In genomic region chr2:33636117-33636521, GRCm38 (mm10) we compare ENCODE assay signal across 12 mouse cellular contexts. TPM values are rescaled to one million over a fixed set of nuclear protein-coding genes. Genes with fewer than 3 reads are reported as not detected.
DNase-seq lines count a peak whose midpoint lies in the region; ATAC-seq and TF ChIP-seq lines count a peak whose summit lies in the region.
"Had no signal": no experiment of that assay in that cellular context is flagged by ENCODE, and none has a peak within 500 bp of the region (broad histone marks: within the 10 kb centered on the region; RNA-seq: fewer than 3 reads in every experiment).

No protein-coding gene starts in this region.

- ATAC-seq in intestine, postnatal 0 days, result no peak
- no peak for ATAC-seq in intestine, embryonic 16.5 days
- ATAC-seq in embryonic facial prominence, embryonic 15.5 days (ENCODE audit: insufficient number of reproducible peaks, low FRiP score, low TSS enrichment, low read depth), result no peak
- no peak for ATAC-seq in midbrain, embryonic 11.5 days (ENCODE audit: low FRiP score)

- H3K4me2 ChIP-seq in intestine, postnatal 0 days (replicated peaks; ENCODE audit: low read depth), result no peak overlapping the region
- no peak overlapping the region for H3K4me2 ChIP-seq in intestine, embryonic 16.5 days (ENCODE audit: low read depth, low read length)
- peak overlapping the region; percentile 21 for H3K4me2 ChIP-seq in embryonic facial prominence, embryonic 15.5 days (replicated peaks)
- peak overlapping the region; percentile 38 for H3K4me2 ChIP-seq in midbrain, embryonic 11.5 days

- no peaks in the 10 kb centered on the region for H3K36me3 ChIP-seq in intestine, postnatal 0 days (ENCODE audit: control insufficient read depth, insufficient read depth)
- no peaks in the 10 kb centered on the region for H3K36me3 ChIP-seq in intestine, embryonic 16.5 days (ENCODE audit: control insufficient read depth, insufficient read depth, low read length)
- H3K36me3 ChIP-seq in embryonic facial prominence, embryonic 15.5 days, result no peaks in the 10 kb centered on the region
- no peaks in the 10 kb centered on the region for H3K36me3 ChIP-seq in midbrain, embryonic 11.5 days (ENCODE audit: control insufficient read depth, insufficient read depth, low read length)

- no peak overlapping the region for H3K27ac ChIP-seq in intestine, postnatal 0 days (ENCODE audit: low read depth, low read length)
- no peak overlapping the region for H3K27ac ChIP-seq in intestine, embryonic 16.5 days (ENCODE audit: low read length)
- H3K27ac ChIP-seq in embryonic facial prominence, embryonic 15.5 days (replicated peaks), result no peak overlapping the region
- no peak overlapping the region for H3K27ac ChIP-seq in midbrain, embryonic 11.5 days (ENCODE audit: low read depth, low read length)

- no peak for TF ChIP-seq CTCF in intestine, postnatal 0 days (IDR thresholded peaks at IDR 0.05; ENCODE audit: low read depth)

- H3K9ac ChIP-seq in intestine, postnatal 0 days (ENCODE audit: low read depth, low read length), result no peak overlapping the region
- H3K9ac ChIP-seq in intestine, embryonic 16.5 days (ENCODE audit: low read depth, low read length), result no peak overlapping the region
- H3K9ac ChIP-seq in embryonic facial prominence, embryonic 15.5 days, result no peak overlapping the region
- H3K9ac ChIP-seq in midbrain, embryonic 11.5 days (ENCODE audit: low read length), result peak overlapping the region; percentile 37

- 0 out of 2 replicates have a peak, but pooled peaks cover 4% of the 10 kb centered on the region for H3K4me1 ChIP-seq in intestine, postnatal 0 days (replicated peaks; ENCODE audit: control insufficient read depth, insufficient read depth, low read length)
- H3K4me1 ChIP-seq in intestine, embryonic 16.5 days (ENCODE audit: control insufficient read depth, insufficient read depth, low read length), result peaks cover 19% of the 10 kb centered on the region
- peaks cover 43% of the 10 kb centered on the region for H3K4me1 ChIP-seq in embryonic facial prominence, embryonic 15.5 days
- H3K4me1 ChIP-seq in midbrain, embryonic 11.5 days (ENCODE audit: control insufficient read depth, insufficient read depth, low read length), result peaks cover 20% of the 10 kb centered on the region

- peaks cover 100% of the 10 kb centered on the region for H3K27me3 ChIP-seq in intestine, postnatal 0 days (replicated peaks; ENCODE audit: control insufficient read depth, insufficient read depth, low read length)
- H3K27me3 ChIP-seq in intestine, embryonic 16.5 days (replicated peaks; ENCODE audit: control insufficient read depth, insufficient read depth, low read length), result peaks cover 89% of the 10 kb centered on the region
- peaks cover 98% of the 10 kb centered on the region for H3K27me3 ChIP-seq in embryonic facial prominence, embryonic 15.5 days
- peaks cover 98% of the 10 kb centered on the region for H3K27me3 ChIP-seq in midbrain, embryonic 11.5 days (ENCODE audit: control insufficient read depth, insufficient read depth, low read length)

- peak overlapping the region; percentile 3; the same call in 1 of the 2 replicates for H3K4me3 ChIP-seq in intestine, postnatal 0 days (ENCODE audit: low read depth, low read length)
- no peak overlapping the region for H3K4me3 ChIP-seq in intestine, embryonic 16.5 days (ENCODE audit: low read length)
- H3K4me3 ChIP-seq in embryonic facial prominence, embryonic 15.5 days (replicated peaks), result peak overlapping the region; percentile 16; the same call in 1 of the 2 replicates
- H3K4me3 ChIP-seq in midbrain, embryonic 11.5 days (ENCODE audit: low read depth, low read length), result peak overlapping the region; percentile 18; the same call in 1 of the 2 replicates

- peak; percentile 47 for DNase-seq in R1 (ENCODE audit: low read depth, low spot score)
- DNase-seq in midbrain, embryonic 11.5 days (ENCODE audit: low spot score, missing footprints), result peak; percentile 97
- no peak for DNase-seq in testis, postnatal 10 days (ENCODE audit: low spot score)
- DNase-seq in adrenal gland, postnatal 25 days, result no peak
- no peak for DNase-seq in left cerebral cortex, adult 11 months (ENCODE audit: low spot score)
- DNase-seq: cerebellum, adult 11 months; gastrocnemius, postnatal 36 days; thymus, postnatal 14 days had no signal

- WGBS in intestine, postnatal 0 days, result 2% methylated on average over 21 of the region's 21 CpGs
- WGBS in intestine, embryonic 16.5 days, result 1% methylated on average over 21 of the region's 21 CpGs
- WGBS in embryonic facial prominence, embryonic 15.5 days, result 4% methylated on average over 21 of the region's 21 CpGs
- under 1% methylated on average over 21 of the region's 21 CpGs for WGBS in midbrain, embryonic 11.5 days

- no peaks in the 10 kb centered on the region for H3K9me3 ChIP-seq in intestine, postnatal 0 days (ENCODE audit: control insufficient read depth)
- no peaks in the 10 kb centered on the region for H3K9me3 ChIP-seq in intestine, embryonic 16.5 days (ENCODE audit: control insufficient read depth, low read length)
- H3K9me3 ChIP-seq in embryonic facial prominence, embryonic 15.5 days (replicated peaks), result no peaks in the 10 kb centered on the region
- H3K9me3 ChIP-seq in midbrain, embryonic 11.5 days (ENCODE audit: control insufficient read depth, low read length), result no peaks in the 10 kb centered on the region

RNA-seq across cellular contexts. Expression of gene Lmx1b, which starts 4.2 kb away (rescaled TPM):
- polyA plus RNA-seq in intestine, postnatal 0 days (2015; fragmentation: Nextera tagmentation; extraction: Ambion mirVana), result not detected in 2 replicates
- polyA plus RNA-seq in intestine, embryonic 16.5 days (2015; fragmentation: Nextera tagmentation; extraction: Ambion mirVana), result 0.04 TPM in 1 of 2 replicates, not detected in the other
- polyA plus RNA-seq in embryonic facial prominence, embryonic 15.5 days (2015; fragmentation: Nextera tagmentation; extraction: Ambion mirVana), result 0.59 and 0.67 TPM in 2 replicates
- 2.0 and 2.2 TPM in 2 replicates for polyA plus RNA-seq in midbrain, embryonic 11.5 days (2014; fragmentation: Nextera tagmentation; extraction: Ambion mirVana)
- 0.15 TPM in 1 of 2 replicates, not detected in the other for total RNA-seq in adrenal gland, postnatal 25 days (2021)
- polyA plus RNA-seq: spleen, adult 2 months had no signal

Comparison
In these comparisons a context has a peak if more than half of its experiments do, and no peak if none do; other contexts are left out.
1. H3K4me2 ChIP-seq: peak in embryonic facial prominence, embryonic 15.5 days (single experiment) and midbrain, embryonic 11.5 days (single experiment); none in intestine, postnatal 0 days (single experiment) and intestine, embryonic 16.5 days (single experiment).
2. DNase-seq: peak in R1 (single experiment) and midbrain, embryonic 11.5 days (single experiment); none in testis, postnatal 10 days (single experiment), adrenal gland, postnatal 25 days (single experiment) and left cerebral cortex, adult 11 months (single experiment).